Mouse (Mus musculus) heart, postnatal 0 days (tissue): ENCODE measurements around the gene Phf19.

Source experiments
- CTCF ChIP-seq: IDR thresholded peaks from 2 replicates; pipeline ENCODE4 v1.5.1; 2016; ENCODE audit warnings: antibody characterized with exemption, control low read depth, low read depth
- EP300 ChIP-seq: IDR thresholded peaks from 2 replicates; pipeline ENCODE4 v1.6.1; 2016; ENCODE audit warnings: antibody characterized with exemption, low read depth

GRCm38 (mm10) chr2:34938269-34939208, 24.7 kb upstream of the Phf19 start:
- TF ChIP-seq CTCF (no peak), EP300 (no peak)
